Mouse (Mus musculus) hindbrain, embryonic 16.5 days (tissue): ENCODE data around the gene Pcbp1. TPM values are rescaled to one million over a fixed set of nuclear protein-coding genes. Genes with fewer than 3 reads are reported as not detected.
"Not testable (repeated sequence)": the region's sequence is repeated elsewhere in the genome, so short reads cannot be mapped to it uniquely, and the experiment has no call there.

Source experiments
- ATAC-seq: fragments of 200-750 bp; cut with Nextera tagmentation; 2 replicates; pipeline ENCODE4 v1.8.0; 2017; ENCODE audit warnings: moderate TSS enrichment, moderate library complexity
- H3K27ac ChIP-seq: fragments of 300-500 bp; sonication (generic); 2 replicates; pipeline ENCODE4 v1.5.1; 2014; ENCODE audit warnings: low read depth, mild to moderate bottlenecking, control low read depth, low read length, moderate library complexity
- H3K27me3 ChIP-seq: fragments of 300-500 bp; sonication (generic); replicated peaks from 2 replicates; pipeline ENCODE4 v1.6.1; 2014; ENCODE audit warnings: low read length; ENCODE audit not compliant: control insufficient read depth, insufficient read depth
- H3K36me3 ChIP-seq: fragments of 300-500 bp; sonication (generic); 2 replicates; pipeline ENCODE4 v1.6.1; 2014; ENCODE audit warnings: mild to moderate bottlenecking, low read length, moderate library complexity, mixed read lengths; ENCODE audit not compliant: control insufficient read depth, insufficient read depth
- H3K4me1 ChIP-seq: fragments of 300-500 bp; sonication (generic); 2 replicates; pipeline ENCODE4 v1.6.1; 2014; ENCODE audit warnings: low read depth, low read length; ENCODE audit not compliant: control insufficient read depth, insufficient read depth
- H3K4me2 ChIP-seq: fragments of 300-500 bp; sonication (generic); 2 replicates; pipeline ENCODE4 v1.6.1; 2014; ENCODE audit warnings: mild to moderate bottlenecking, low read length, control low read depth, moderate library complexity
- H3K4me3 ChIP-seq: fragments of 300-500 bp; sonication (generic); 2 replicates; pipeline ENCODE4 v1.5.1; 2014; ENCODE audit warnings: mild to moderate bottlenecking, low read length, control low read depth, moderate library complexity
- H3K9ac ChIP-seq: fragments of 300-500 bp; sonication (generic); 2 replicates; pipeline ENCODE4 v1.6.1; 2014; ENCODE audit warnings: low read depth, mild to moderate bottlenecking, control low read depth, low read length, moderate library complexity
- H3K9me3 ChIP-seq: fragments of 300-500 bp; sonication (generic); 2 replicates; pipeline ENCODE4 v1.6.1; 2014; ENCODE audit warnings: mild to moderate bottlenecking, low read length, moderate library complexity; ENCODE audit not compliant: control insufficient read depth
- WGBS: fragments of 180-500 bp; shearing (Covaris S2); extraction: QIAGEN DNeasy Blood & Tissue Kit; methylation state at CpG from one replicate; pipeline ENCODE4 v1.1.7; 2014; 5-methylcytosine and 5-hydroxymethylcytosine counted together
- polyA plus RNA-seq: library from polyadenylated mRNA; unstranded; fragments of >200 nt; fragmentation: Nextera tagmentation; extraction: Ambion mirVana; gene quantifications from 2 replicates; pipeline ENCODE4 v1.2.1, GENCODE M21; 2015

Pcbp1 gene
- polyA plus RNA-seq, result 123 and 163 TPM in 2 replicates

GRCm38 (mm10) chr6:86526032-86526960 lies at the start of gene Pcbp1:
TSS of gene Pcbp1 (minus strand) at chr6:86526321.
- WGBS, result under 1% methylated on average over 91 of the region's 120 CpGs

DNA sequence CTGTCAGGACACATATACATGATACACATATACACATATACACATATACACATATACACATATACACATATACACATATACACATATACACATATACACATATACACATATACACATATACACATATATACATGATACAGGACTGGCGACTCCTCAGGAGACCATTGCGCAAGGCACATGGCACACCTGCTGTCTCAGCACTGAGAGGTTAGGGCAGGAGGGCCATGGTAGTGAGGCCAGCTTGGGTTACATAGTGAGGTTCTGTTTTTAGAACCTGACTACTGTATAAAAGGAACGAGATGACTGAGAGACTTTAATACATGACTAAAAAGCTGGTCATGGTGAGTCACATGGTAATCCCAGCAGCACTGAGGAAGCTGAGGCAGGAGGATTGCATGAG lies 48.4 kb upstream of the Pcbp1 start:
- no peaks in the 10 kb centered on the region for H3K36me3 ChIP-seq
- H3K4me3 ChIP-seq, result no peak overlapping the region
- H3K9me3 ChIP-seq, result no peaks in the 10 kb centered on the region
- H3K27me3 ChIP-seq, result no peaks in the 10 kb centered on the region
- H3K4me1 ChIP-seq, result peaks cover 4% of the 10 kb centered on the region; the same call in 1 of the 2 replicates
- no peak overlapping the region for H3K27ac ChIP-seq
- H3K4me2 ChIP-seq, result no peak overlapping the region
- H3K9ac ChIP-seq, result no peak overlapping the region
- no peak for ATAC-seq
- 94% methylated on average over 3 of the region's 3 CpGs for WGBS

More at GRCm38 (mm10) chr6:86526032-86526960, at the start of gene Pcbp1:
- peak within 1 kb of the TSS; percentile 100 for H3K27ac ChIP-seq
- H3K27me3 ChIP-seq, result no peaks in the 10 kb centered on the region
- peak within 1 kb of the TSS; percentile 72 for H3K4me2 ChIP-seq
- peaks cover 22% of the 10 kb centered on the region for H3K4me1 ChIP-seq
- H3K9me3 ChIP-seq, result no peaks in the 10 kb centered on the region
- ATAC-seq, result peak; percentile 86
- H3K4me3 ChIP-seq, result peak within 1 kb of the TSS; percentile 81
- peak within 1 kb of the TSS; percentile 91 for H3K9ac ChIP-seq
- 0 out of 2 replicates have a peak, but pooled peaks cover 2% of the 10 kb centered on the region for H3K36me3 ChIP-seq

DNA sequence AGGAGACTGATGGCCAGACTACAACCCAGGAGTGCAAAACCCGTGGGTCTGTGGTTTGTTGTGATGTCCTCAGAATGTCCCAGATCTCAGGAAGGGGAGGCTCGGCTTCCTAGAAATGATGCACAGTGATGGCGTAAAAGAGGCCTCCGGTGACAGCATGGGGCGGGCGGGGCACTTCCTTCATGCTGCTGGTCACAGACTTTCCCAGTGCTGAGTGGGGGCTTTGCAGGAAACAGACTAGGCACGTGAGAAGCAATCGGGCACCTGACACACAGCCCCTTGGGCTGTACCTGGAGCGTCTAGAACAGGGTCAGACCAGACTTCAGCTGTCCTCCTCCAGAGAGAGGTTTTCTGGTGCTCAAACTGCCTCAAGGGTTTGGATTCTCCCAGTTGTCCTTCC lies 44.7 kb upstream of the Pcbp1 start:
- Histone ChIP-seq H3K27ac (no peak overlapping the region), H3K4me1 (peaks cover 6% of the 10 kb centered on the region; the same call in 1 of the 2 replicates), H3K27me3 (no peaks in the 10 kb centered on the region), H3K4me2 (no peak overlapping the region), H3K9ac (no peak overlapping the region), H3K36me3 (peaks cover 5% of the 10 kb centered on the region; the same call in 1 of the 2 replicates), H3K9me3 (no peaks in the 10 kb centered on the region), H3K4me3 (no peak overlapping the region)
- ATAC-seq, result peak; percentile 24; the same call in 1 of the 2 replicates
- WGBS, result 52% methylated on average over 9 of the region's 9 CpGs

GRCm38 (mm10) chr6:86569461-86569820 lies 43.3 kb upstream of the Pcbp1 start:
- peak overlapping the region; percentile 52; the same call in 1 of the 2 replicates for H3K27ac ChIP-seq
- H3K27me3 ChIP-seq, result no peaks in the 10 kb centered on the region
- H3K9ac ChIP-seq, result no peak overlapping the region
- peaks cover 12% of the 10 kb centered on the region for H3K36me3 ChIP-seq
- H3K4me2 ChIP-seq, result no peak overlapping the region
- H3K4me3 ChIP-seq, result no peak overlapping the region
- 46% methylated on average over 3 of the region's 3 CpGs for WGBS
- ATAC-seq, result peak; percentile 55
- H3K4me1 ChIP-seq, result peaks cover 6% of the 10 kb centered on the region; the same call in 1 of the 2 replicates
- no peaks in the 10 kb centered on the region for H3K9me3 ChIP-seq

DNA sequence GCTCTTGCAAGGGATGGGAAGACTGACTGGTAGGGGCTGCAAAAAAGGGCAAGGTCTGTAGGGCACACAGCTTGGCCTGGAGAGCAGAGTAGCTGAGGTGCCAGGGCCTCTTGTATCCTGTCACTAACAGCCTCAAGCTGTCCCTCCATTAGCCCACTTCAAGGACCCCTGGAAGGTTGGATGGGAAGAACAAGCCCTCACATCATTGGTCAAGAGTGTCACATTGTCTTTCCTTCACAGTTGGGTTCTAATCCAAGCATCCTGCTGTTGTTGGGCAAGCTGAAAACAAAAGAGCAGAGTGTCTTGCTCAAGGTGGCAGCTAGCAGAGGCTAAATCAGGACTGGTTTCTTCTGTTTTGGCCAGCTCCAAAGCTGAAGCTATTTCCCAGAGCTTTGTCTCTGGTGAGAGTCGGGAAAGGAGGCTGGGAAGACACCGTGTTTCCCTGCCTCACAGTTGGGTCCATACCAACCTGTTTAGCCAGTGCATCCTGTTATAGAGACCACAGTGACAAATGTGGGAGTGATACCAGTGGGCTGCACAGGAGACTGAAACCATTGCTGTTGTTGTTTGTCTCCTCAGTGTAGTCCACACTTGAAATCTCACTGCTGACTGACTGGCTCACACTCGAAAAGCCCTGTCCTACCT lies 42.8 kb upstream of the Pcbp1 start:
- no peaks in the 10 kb centered on the region for H3K27me3 ChIP-seq
- no peak overlapping the region for H3K4me2 ChIP-seq
- WGBS, result 37% methylated on average over 3 of the region's 3 CpGs
- no peak overlapping the region for H3K4me3 ChIP-seq
- H3K4me1 ChIP-seq, result peaks cover 6% of the 10 kb centered on the region; the same call in 1 of the 2 replicates
- peaks cover 16% of the 10 kb centered on the region for H3K36me3 ChIP-seq
- no peak overlapping the region for H3K9ac ChIP-seq
- H3K9me3 ChIP-seq, result no peaks in the 10 kb centered on the region
- no peak for ATAC-seq
- peak overlapping the region; percentile 52; the same call in 1 of the 2 replicates for H3K27ac ChIP-seq

DNA sequence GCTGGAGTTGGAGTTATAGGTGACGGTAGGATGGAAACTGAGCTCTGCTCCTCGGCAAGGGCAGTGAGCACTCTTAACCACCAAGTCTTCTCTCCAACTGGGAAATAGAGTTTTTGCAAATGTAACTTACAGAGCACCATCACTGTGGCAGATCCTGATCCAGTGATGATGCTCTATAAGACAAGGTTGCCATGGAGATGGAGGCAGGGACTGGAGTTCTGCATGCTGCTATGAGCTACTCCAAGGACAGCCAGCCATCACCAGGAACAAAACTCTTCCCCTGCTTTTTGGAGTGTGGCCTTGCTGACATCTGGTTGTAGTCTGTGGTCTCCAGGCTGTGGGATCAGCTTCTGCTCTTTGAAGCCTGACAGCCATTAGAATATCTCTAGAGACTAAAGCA lies 39.7 kb upstream of the Pcbp1 start:
- Histone ChIP-seq H3K27ac (no peak overlapping the region), H3K4me3 (no peak overlapping the region), H3K36me3 (peaks cover 19% of the 10 kb centered on the region), H3K9ac (no peak overlapping the region), H3K9me3 (no peaks in the 10 kb centered on the region), H3K4me1 (peaks cover 4% of the 10 kb centered on the region; the same call in 1 of the 2 replicates), H3K4me2 (no peak overlapping the region), H3K27me3 (no peaks in the 10 kb centered on the region)
- ATAC-seq, result no peak
- WGBS, result 94% methylated on average over 2 of the region's 2 CpGs

- not testable (repeated sequence) for H3K36me3 ChIP-seq, H3K27me3 ChIP-seq, H3K4me2 ChIP-seq, H3K9ac ChIP-seq, H3K4me1 ChIP-seq, H3K9me3 ChIP-seq, ATAC-seq, H3K27ac ChIP-seq, H3K4me3 ChIP-seq
- WGBS, result 88% methylated on average over 1 of the region's 1 CpGs
Observed at GRCm38 (mm10) chr6:86557182-86557581, 31.1 kb upstream of the Pcbp1 start.

GRCm38 (mm10) chr6:86556345-86557058 lies 30.4 kb upstream of the Pcbp1 start:
- H3K27ac ChIP-seq, result no peak overlapping the region
- H3K4me2 ChIP-seq, result no peak overlapping the region
- no peak overlapping the region for H3K9ac ChIP-seq
- H3K36me3 ChIP-seq, result peaks cover 4% of the 10 kb centered on the region; the same call in 1 of the 2 replicates
- no peak overlapping the region for H3K4me3 ChIP-seq
- no peaks in the 10 kb centered on the region for H3K9me3 ChIP-seq
- 92% methylated on average over 3 of the region's 3 CpGs for WGBS
- no peak for ATAC-seq
- no peaks in the 10 kb centered on the region for H3K27me3 ChIP-seq
- H3K4me1 ChIP-seq, result no peaks in the 10 kb centered on the region
